Mouse (Mus musculus): ENCODE results near the gene Gm28374. TPM values are rescaled to one million over a fixed set of nuclear protein-coding genes. Genes with fewer than 3 reads are reported as not detected.

The Gm28374 gene
- total and polyA plus RNA-seq, 2 experiments from 2014 or later, result 1.1 TPM; not detected in 1

- Histone ChIP-seq H3K27me3 (ENCODE audit: insufficient read depth, low read length) (no peaks in the 10 kb centered on the region), H3K27ac (ENCODE audit: low read depth, low read length) (no peak overlapping the region), H3K4me3 (ENCODE audit: low read depth, low read length) (peak overlapping the region; percentile 53), H3K36me3 (ENCODE audit: insufficient read depth, low read length) (peaks cover 24% of the 10 kb centered on the region), H3K4me2 (ENCODE audit: low read depth, low read length, poor library complexity, severe bottlenecking) (peak overlapping the region; percentile 74), H3K9ac (replicated peaks; ENCODE audit: low read length, poor library complexity, severe bottlenecking) (peak overlapping the region; percentile 78), H3K4me1 (ENCODE audit: insufficient read depth, low read length) (peaks cover 6% of the 10 kb centered on the region; the same call in 1 of the 2 replicates), H3K9me3 (ENCODE audit: low read length) (no peaks in the 10 kb centered on the region)
- DNase-seq (ENCODE audit: low spot score) (no peak), ATAC-seq (ENCODE audit: low FRiP score) (no peak)
- 57% methylated on average over 4 of the region's 4 CpGs for WGBS
- TF ChIP-seq CTCF (IDR thresholded peaks at IDR 0.05), result no peak
Measured at GRCm38 (mm10) chr19:6056696-6057095, 25.4 kb downstream of the Gm28374 start.

GRCm38 (mm10) chr19:6054296-6054695, 27.8 kb downstream of the Gm28374 start:
- no peak for DNase-seq (ENCODE audit: low spot score)
- H3K4me1 ChIP-seq (ENCODE audit: insufficient read depth, low read length), result peaks cover 6% of the 10 kb centered on the region; the same call in 1 of the 2 replicates
- 86% methylated on average over 5 of the region's 5 CpGs for WGBS
- H3K9me3 ChIP-seq (ENCODE audit: low read length), result no peaks in the 10 kb centered on the region
- ATAC-seq (ENCODE audit: low FRiP score), result no peak
- no peak overlapping the region for H3K4me3 ChIP-seq (ENCODE audit: low read depth, low read length)
- H3K4me2 ChIP-seq (ENCODE audit: low read depth, low read length, poor library complexity, severe bottlenecking), result no peak overlapping the region
- H3K9ac ChIP-seq (replicated peaks; ENCODE audit: low read length, poor library complexity, severe bottlenecking), result no peak overlapping the region
- peaks cover 48% of the 10 kb centered on the region for H3K36me3 ChIP-seq (ENCODE audit: insufficient read depth, low read length)
- no peak for TF ChIP-seq CTCF (IDR thresholded peaks at IDR 0.05)
- no peak overlapping the region for H3K27ac ChIP-seq (ENCODE audit: low read depth, low read length)
- no peaks in the 10 kb centered on the region for H3K27me3 ChIP-seq (ENCODE audit: insufficient read depth, low read length)

- no peak for TF ChIP-seq CTCF (IDR thresholded peaks at IDR 0.05)
- ATAC-seq (ENCODE audit: low FRiP score) (no peak), DNase-seq (ENCODE audit: low spot score) (no peak)
- H3K36me3 ChIP-seq (ENCODE audit: insufficient read depth, low read length), result peaks cover 61% of the 10 kb centered on the region
- no peak overlapping the region for H3K27ac ChIP-seq (ENCODE audit: low read depth, low read length)
- no peaks in the 10 kb centered on the region for H3K27me3 ChIP-seq (ENCODE audit: insufficient read depth, low read length)
- no peak overlapping the region for H3K4me3 ChIP-seq (ENCODE audit: low read depth, low read length)
- WGBS, result 86% methylated on average over 7 of the region's 7 CpGs
- no peak overlapping the region for H3K4me2 ChIP-seq (ENCODE audit: low read depth, low read length, poor library complexity, severe bottlenecking)
- 0 out of 2 replicates have a peak, but pooled peaks cover 7% of the 10 kb centered on the region for H3K4me1 ChIP-seq (ENCODE audit: insufficient read depth, low read length)
- H3K9ac ChIP-seq (replicated peaks; ENCODE audit: low read length, poor library complexity, severe bottlenecking), result no peak overlapping the region
- H3K9me3 ChIP-seq (ENCODE audit: low read length), result no peaks in the 10 kb centered on the region
Measured at GRCm38 (mm10) chr19:6052516-6052915, 29.5 kb downstream of the Gm28374 start.

- Histone ChIP-seq H3K4me1 (ENCODE audit: insufficient read depth, low read length) (peaks cover 10% of the 10 kb centered on the region), H3K4me2 (ENCODE audit: low read depth, low read length, poor library complexity, severe bottlenecking) (no peak overlapping the region), H3K9me3 (ENCODE audit: low read length) (no peaks in the 10 kb centered on the region), H3K9ac (replicated peaks; ENCODE audit: low read length, poor library complexity, severe bottlenecking) (no peak overlapping the region), H3K27ac (ENCODE audit: low read depth, low read length) (no peak overlapping the region), H3K4me3 (ENCODE audit: low read depth, low read length) (no peak overlapping the region), H3K27me3 (ENCODE audit: insufficient read depth, low read length) (no peaks in the 10 kb centered on the region), H3K36me3 (ENCODE audit: insufficient read depth, low read length) (peaks cover 56% of the 10 kb centered on the region)
- no peak for TF ChIP-seq CTCF (IDR thresholded peaks at IDR 0.05)
- DNase-seq (ENCODE audit: low spot score), result no peak
- 86% methylated on average over 11 of the region's 11 CpGs for WGBS
- no peak for ATAC-seq (ENCODE audit: low FRiP score)
Measured at GRCm38 (mm10) chr19:6048681-6049410, 33.2 kb downstream of the Gm28374 start.

GRCm38 (mm10) chr19:6047899-6048166, 34.2 kb downstream of the Gm28374 start:
- no peaks in the 10 kb centered on the region for H3K27me3 ChIP-seq (ENCODE audit: insufficient read depth, low read length)
- DNase-seq (ENCODE audit: low spot score) (no peak), ATAC-seq (ENCODE audit: low FRiP score) (no peak)
- peaks cover 10% of the 10 kb centered on the region for H3K4me1 ChIP-seq (ENCODE audit: insufficient read depth, low read length)
- peak overlapping the region; percentile 80; the same call in 1 of the 2 replicates for H3K9ac ChIP-seq (replicated peaks; ENCODE audit: low read length, poor library complexity, severe bottlenecking)
- peak overlapping the region; percentile 97 for H3K4me2 ChIP-seq (ENCODE audit: low read depth, low read length, poor library complexity, severe bottlenecking)
- peaks cover 48% of the 10 kb centered on the region for H3K36me3 ChIP-seq (ENCODE audit: insufficient read depth, low read length)
- no peak for TF ChIP-seq CTCF (IDR thresholded peaks at IDR 0.05)
- 86% methylated on average over 8 of the region's 8 CpGs for WGBS
- H3K9me3 ChIP-seq (ENCODE audit: low read length), result no peaks in the 10 kb centered on the region
- no peak overlapping the region for H3K27ac ChIP-seq (ENCODE audit: low read depth, low read length)
- peak overlapping the region; percentile 65 for H3K4me3 ChIP-seq (ENCODE audit: low read depth, low read length)

- Histone ChIP-seq H3K27me3 (ENCODE audit: insufficient read depth, low read length) (no peaks in the 10 kb centered on the region), H3K4me3 (ENCODE audit: low read depth, low read length) (peak overlapping the region; percentile 65), H3K4me1 (ENCODE audit: insufficient read depth, low read length) (peaks cover 10% of the 10 kb centered on the region), H3K27ac (ENCODE audit: low read depth, low read length) (peak overlapping the region; percentile 97), H3K9me3 (ENCODE audit: low read length) (no peaks in the 10 kb centered on the region), H3K9ac (replicated peaks; ENCODE audit: low read length, poor library complexity, severe bottlenecking) (peak overlapping the region; percentile 80), H3K36me3 (ENCODE audit: insufficient read depth, low read length) (peaks cover 43% of the 10 kb centered on the region), H3K4me2 (ENCODE audit: low read depth, low read length, poor library complexity, severe bottlenecking) (peak overlapping the region; percentile 97)
- ATAC-seq (ENCODE audit: low FRiP score) (peak; percentile 12; the same call in 1 of the 2 replicates), DNase-seq (ENCODE audit: low spot score) (no peak)
- TF ChIP-seq CTCF (IDR thresholded peaks at IDR 0.05), result 0 out of 2 replicates have a peak, but pooled peaks have one; percentile 7
- 2% methylated on average over 42 of the region's 44 CpGs for WGBS
Measured at GRCm38 (mm10) chr19:6047154-6047898, 34.7 kb downstream of the Gm28374 start.

Measured in midbrain, postnatal 0 days (tissue).